Mouse (Mus musculus): Measurements from ENCODE around the gene Polr1d.

Gene Polr1d

DNA sequence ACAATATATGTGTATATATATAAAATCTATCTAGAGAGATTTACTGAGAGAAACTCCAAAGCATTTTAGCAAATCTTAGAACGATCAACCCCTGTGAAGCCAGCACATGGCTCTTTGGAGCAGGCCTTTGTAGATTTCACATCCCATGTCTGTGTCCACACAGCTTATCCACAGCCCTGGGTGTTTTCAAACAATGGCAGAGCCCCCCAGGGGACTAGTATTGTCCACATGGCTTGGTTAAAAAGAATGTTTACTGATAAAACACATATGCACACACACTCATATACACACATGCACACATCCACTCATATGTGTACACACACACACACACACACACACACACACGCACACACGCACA is 58.2 kb downstream of the Polr1d start:
- in situ Hi-C loops (cut with MboI) = no loop called here

DNA sequence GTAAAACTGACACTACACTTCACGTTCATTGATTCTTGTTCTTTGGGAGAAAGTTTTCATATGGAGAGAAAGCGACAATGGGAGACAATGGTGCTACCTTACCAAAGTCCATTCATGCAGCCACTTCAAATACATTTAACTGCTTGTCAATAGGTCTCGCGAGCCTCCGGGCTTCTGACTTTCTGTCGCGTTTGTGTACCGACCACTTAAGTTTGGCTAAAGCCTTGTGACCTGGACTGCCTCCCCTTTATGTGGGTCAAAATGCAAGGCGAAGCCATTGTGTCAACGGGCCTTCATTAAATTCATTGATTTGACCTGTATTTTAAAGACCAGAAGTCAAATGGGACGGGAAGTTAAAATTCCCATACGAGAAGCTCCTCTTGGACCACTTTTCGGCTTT is 59.1 kb downstream of the Polr1d start:
- in situ Hi-C loops (cut with MboI) = no loop called here

DNA sequence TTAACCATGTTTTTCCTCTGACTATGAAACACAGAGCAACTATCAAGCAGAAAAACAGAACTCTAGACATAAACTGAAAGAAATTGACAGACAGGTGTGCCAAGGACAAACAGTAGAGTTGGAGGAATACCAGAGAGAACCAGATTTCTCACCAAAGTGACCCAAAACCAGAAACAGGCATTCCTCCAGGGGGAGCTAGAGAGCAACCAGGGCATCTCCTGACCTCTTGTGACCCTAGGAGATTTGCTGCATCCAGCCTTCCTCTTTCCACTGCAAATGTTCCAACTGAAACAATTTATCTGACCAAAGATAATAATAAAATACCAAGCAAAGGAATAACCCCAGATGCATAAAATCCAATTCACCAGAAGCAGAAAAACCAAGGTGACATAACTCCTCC is 70.5 kb downstream of the Polr1d start:
- in situ Hi-C loops (cut with MboI) = no loop called here

DNA sequence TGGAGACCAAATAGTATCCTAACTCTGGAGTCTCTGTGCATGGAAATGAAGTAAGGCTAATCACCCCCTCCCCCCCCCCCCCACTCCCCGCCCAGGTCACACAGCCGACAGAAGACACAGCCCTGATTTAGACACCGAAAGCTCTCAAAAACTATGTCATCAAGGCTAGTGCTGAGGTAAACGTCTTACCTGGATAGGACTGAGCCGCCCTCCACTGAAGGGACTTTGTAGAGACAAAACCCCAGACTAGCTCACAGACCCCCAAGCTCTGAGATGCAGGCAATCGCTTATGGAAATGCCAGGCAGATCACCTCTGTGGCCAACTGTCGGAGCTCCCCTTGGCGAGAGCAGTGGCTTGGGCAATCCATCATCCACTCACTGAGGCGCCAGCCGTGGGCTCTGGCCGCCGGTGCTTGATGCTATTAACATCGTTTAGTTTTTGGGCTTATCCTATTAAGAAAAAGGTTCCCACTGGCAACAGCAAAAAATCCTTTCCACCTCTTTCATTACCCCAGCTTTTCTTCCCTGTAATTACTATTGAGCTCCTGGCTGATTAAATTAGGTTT is 78.0 kb downstream of the Polr1d start:
- in situ Hi-C loops (cut with MboI) = no loop called here

DNA sequence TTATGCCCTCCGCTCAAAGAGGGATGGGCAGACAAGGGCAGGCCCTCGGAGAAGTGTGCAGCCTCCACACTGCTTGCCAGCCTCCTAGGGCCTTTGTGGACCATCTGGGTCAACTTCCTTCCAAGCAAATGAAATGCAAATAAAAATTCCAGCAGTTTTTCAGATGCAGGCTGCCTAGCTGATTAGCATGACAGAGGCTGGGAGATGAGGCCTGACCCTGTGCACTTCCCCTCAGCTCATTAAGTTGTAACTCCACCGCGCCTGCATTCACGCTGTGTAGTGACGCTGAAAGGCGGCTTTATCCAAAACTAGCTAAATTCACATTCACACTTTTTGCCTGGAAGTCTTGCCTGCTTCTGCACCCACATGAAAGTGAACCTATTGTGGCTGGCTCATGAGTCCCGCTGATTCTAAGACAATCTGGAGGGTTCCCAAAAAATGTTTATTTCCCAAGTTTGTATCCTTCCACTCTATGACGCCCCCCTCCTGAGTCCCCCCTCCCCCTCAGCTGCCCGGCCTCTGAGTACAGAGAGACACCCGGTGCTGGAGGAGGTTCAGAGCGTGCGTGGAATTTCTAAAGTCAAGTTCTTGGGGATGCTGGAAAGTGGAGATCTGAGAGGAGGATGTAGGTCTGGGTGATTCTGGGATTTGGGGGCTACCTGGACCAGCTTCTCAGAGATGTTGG is 78.7 kb downstream of the Polr1d start:
- in situ Hi-C loops (cut with MboI) = no loop called here

DNA sequence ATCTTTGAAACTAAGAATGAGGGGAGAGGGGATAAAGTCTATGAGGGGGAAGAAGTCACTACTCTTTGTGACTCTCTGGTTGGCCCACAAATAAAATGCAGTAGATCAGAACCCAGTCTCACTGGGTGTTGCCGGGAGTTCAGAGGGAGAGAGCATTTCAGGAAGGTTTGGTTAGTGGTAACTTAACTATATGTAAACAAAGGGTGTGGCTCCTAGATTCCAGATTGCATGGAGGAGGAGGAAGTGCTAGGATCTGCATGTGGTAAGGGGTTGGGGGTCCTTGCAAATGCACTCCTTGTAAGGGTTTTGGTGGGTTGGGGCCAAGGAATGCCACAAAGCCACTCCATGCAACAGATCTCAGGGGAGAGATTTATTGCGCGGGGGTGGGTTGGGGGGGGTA is 79.5 kb downstream of the Polr1d start:
- in situ Hi-C loops (cut with MboI) = no loop called here

DNA sequence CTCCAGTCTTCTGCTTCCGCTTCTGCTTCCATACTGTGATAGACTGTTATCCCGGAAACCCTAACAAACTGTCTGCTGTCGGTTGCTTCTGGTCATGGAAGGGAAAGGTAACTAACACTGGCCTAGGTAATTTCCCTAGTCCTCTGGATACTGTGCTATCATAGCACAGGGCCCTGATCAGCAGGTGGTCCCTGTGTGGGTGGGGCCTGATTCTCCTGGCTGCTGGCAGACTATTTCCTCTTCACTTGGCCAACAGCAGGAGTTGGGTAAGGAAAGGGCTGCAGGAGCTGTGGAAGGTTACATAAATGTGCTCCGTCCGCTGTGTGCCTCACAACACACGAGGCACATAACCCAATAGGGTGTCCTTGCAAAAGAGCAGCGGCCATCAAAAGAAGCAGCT is 80.6 kb downstream of the Polr1d start:
- in situ Hi-C loops (cut with MboI) = no loop called here

DNA sequence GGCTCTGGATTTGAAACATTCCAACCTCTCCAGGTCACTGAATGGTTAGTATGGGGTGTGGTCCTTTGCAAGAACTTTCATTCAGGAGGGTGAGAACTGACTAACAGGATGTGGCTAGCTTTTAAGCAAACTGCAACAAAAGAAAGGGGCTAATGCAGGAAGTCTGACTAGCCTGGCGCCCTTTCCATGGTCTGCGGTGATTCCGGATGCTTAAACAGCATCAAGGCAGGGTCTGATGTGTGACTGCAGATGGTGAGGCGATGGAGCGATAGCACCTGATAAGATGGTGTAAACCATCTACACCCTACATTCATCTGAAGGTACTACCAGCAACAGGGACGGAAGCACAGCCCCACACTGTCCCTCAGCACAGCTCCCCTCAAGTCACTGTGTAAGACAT is 82.5 kb downstream of the Polr1d start:
- in situ Hi-C loops (cut with MboI) = no loop called here

DNA sequence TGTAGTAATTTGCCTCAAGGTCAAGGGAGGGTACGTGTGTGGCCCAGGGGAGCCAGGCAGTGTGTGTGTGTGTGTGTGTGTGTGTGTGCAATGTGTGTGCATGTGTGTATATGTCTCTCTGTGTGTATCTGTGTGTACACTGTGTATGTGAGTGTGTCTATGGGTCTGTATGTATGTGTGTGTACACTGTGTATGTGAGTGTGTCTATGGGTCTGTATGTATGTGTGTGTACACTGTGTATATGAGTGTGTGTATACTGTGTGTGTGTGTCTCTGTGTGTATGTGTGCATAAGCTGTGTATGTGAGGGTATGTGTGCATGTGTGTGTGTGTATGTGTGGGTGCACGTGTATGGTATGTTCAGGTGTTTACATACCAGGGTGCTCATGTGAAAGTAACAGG is 82.9 kb downstream of the Polr1d start:
- in situ Hi-C loops (cut with MboI) = no loop called here

All from mature B cell (primary cell).